Mouse (Mus musculus): ENCODE measurements around the gene Znrf3. TPM values are rescaled to one million over a fixed set of nuclear protein-coding genes. Genes with fewer than 3 reads are reported as not detected.

Znrf3 gene
- polyA plus RNA-seq, 1 experiment from 2014 or later: 13.4 TPM

DNA sequence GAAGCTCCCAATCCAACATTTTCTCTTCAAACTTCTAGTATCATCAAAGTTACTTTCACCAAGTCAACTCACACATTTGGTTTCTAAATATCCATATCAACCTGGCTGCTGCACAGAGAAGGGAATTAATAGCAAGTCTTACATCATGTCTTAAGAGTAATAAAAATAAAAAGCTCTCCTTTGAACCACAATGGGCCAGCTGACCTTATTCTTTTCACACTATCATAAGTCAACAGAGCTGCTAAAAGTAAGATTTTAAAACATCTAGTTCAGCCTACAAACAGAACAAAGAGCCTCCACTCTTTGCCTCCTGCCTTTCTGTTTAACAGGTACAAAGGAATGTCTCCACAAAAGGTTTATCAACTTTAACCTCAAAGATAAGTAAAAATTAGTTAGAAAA lies 7.7 kb downstream of the Znrf3 start:
- ATAC-seq (ENCODE audit: insufficient read depth, low FRiP score, low read depth): peak; percentile 39; the same call in 1 of the 2 replicates
- H3K36me3 ChIP-seq: no peaks in the 10 kb centered on the region
- no peak overlapping the region for H3K27ac ChIP-seq
- no peaks in the 10 kb centered on the region for H3K27me3 ChIP-seq (replicated peaks)
- H3K4me3 ChIP-seq (replicated peaks): no peak overlapping the region
- no peak overlapping the region for H3K9ac ChIP-seq
- H3K4me2 ChIP-seq: no peak overlapping the region
- no peaks in the 10 kb centered on the region for H3K4me1 ChIP-seq
- no peaks in the 10 kb centered on the region for H3K9me3 ChIP-seq

DNA sequence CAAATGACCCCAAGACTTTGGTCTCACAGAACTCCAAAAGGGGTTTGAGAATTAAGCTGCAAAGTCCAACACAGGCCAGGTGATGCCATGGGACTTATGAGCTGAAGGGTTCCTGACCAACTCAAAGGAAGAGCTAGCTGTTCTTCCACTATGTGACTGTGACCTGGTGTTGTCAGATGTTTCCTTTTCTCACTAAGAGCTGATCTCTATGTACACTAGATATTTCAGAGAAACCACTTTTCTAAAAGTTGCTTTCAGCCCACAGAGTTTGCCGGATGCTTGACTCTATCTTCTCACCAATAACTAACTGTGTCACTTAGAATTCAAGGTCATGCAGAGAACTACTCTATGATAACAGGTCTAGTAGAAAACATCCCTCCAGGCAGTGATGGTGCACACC lies 9.2 kb downstream of the Znrf3 start:
- Histone ChIP-seq H3K4me1 (no peaks in the 10 kb centered on the region), H3K4me3 (replicated peaks) (no peak overlapping the region), H3K36me3 (no peaks in the 10 kb centered on the region), H3K9ac (no peak overlapping the region), H3K27ac (no peak overlapping the region), H3K4me2 (no peak overlapping the region), H3K9me3 (no peaks in the 10 kb centered on the region), H3K27me3 (replicated peaks) (no peaks in the 10 kb centered on the region)
- no peak for ATAC-seq (ENCODE audit: insufficient read depth, low FRiP score, low read depth)
- 90% methylated on average over 1 of the region's 1 CpGs for WGBS

DNA sequence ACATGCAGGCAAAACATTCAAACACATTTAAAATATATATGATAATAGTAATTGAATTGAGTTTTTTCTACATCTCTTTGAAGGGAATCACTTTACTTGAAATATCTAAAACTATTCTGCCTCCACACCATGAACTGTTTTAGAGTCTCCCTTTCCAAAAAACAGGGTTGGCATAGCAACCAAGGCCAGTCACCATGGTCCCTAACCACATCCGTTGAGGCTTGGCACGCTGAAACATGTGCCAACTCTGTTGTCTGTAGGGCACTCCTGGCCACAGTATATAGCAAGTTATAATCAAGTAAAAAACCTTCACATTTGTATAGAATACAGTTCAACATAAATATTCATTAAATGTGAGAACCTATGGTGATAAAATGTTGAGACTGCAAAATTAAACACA lies 12.3 kb downstream of the Znrf3 start:
- Histone ChIP-seq H3K4me1 (no peaks in the 10 kb centered on the region), H3K36me3 (no peaks in the 10 kb centered on the region), H3K9me3 (no peaks in the 10 kb centered on the region), H3K27ac (no peak overlapping the region), H3K4me2 (no peak overlapping the region), H3K4me3 (replicated peaks) (no peak overlapping the region), H3K9ac (no peak overlapping the region), H3K27me3 (replicated peaks) (no peaks in the 10 kb centered on the region)
- WGBS: 87% methylated on average over 2 of the region's 2 CpGs
- no peak for ATAC-seq (ENCODE audit: insufficient read depth, low FRiP score, low read depth)

DNA sequence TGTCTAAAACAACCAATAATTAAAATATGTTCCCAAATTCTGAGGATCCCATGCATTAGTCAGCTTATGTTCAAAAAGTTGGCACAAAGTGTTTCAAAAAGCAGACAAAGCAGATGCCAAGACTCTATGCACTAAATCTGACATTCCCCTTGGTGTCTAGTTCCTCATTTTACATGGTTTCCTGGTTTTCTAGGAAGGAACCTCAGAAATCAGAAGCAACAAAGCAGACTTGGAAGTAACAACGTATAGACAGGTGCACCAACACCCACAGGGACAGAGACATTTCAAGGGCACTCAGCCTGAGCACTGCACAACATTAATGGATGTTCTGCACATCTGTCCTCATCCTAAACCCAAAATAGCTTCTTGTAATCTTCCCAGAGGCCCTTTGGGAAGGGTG lies 13.8 kb downstream of the Znrf3 start:
- no peaks in the 10 kb centered on the region for H3K4me1 ChIP-seq
- no peaks in the 10 kb centered on the region for H3K9me3 ChIP-seq
- H3K27me3 ChIP-seq (replicated peaks): no peaks in the 10 kb centered on the region
- H3K27ac ChIP-seq: no peak overlapping the region
- H3K4me3 ChIP-seq (replicated peaks): no peak overlapping the region
- WGBS: 56% methylated on average over 1 of the region's 1 CpGs
- H3K36me3 ChIP-seq: no peaks in the 10 kb centered on the region
- ATAC-seq (ENCODE audit: insufficient read depth, low FRiP score, low read depth): no peak
- H3K4me2 ChIP-seq: no peak overlapping the region
- H3K9ac ChIP-seq: no peak overlapping the region

DNA sequence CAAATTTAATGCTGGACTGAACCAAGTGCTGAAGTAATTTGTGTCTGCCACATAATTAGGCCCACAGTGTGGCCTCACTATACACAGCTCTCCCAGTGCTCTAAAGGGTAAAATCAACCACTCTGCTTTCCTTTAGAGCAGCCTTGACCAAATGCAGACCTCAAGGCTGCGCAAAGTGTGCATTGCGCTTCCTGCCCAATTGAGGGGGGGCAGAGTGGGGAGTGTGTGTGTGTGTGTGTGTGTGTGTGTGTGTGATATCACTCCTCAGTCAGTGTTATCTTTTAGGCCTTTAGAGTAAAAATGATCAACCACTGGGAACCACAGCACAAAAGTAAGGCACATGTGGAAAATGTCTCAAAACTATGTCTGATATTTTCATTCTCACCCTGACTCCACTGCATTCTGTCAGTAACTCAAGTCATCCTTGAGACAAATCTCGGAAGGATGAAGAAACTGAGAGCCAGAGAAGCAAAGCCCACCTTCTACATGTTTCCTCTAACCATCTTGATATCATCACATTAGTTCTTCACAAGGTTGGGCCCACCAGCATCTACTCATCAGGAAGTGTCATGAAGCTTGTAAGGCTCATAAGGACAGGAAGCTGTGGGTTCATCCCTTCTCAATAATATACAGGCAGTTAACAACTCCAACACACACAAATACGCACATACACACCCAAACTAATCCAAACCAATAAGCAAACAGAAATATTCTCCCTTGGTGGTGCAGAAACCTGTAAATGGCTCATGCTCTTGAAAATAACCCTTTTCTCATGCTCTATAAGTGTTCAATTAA lies 15.1 kb downstream of the Znrf3 start:
- Histone ChIP-seq H3K4me3 (replicated peaks) (no peak overlapping the region), H3K4me1 (no peaks in the 10 kb centered on the region), H3K27me3 (replicated peaks) (no peaks in the 10 kb centered on the region), H3K9me3 (no peaks in the 10 kb centered on the region), H3K4me2 (no peak overlapping the region), H3K9ac (no peak overlapping the region), H3K36me3 (no peaks in the 10 kb centered on the region), H3K27ac (no peak overlapping the region)
- ATAC-seq (ENCODE audit: insufficient read depth, low FRiP score, low read depth): no peak
- 72% methylated on average over 4 of the region's 4 CpGs for WGBS

DNA sequence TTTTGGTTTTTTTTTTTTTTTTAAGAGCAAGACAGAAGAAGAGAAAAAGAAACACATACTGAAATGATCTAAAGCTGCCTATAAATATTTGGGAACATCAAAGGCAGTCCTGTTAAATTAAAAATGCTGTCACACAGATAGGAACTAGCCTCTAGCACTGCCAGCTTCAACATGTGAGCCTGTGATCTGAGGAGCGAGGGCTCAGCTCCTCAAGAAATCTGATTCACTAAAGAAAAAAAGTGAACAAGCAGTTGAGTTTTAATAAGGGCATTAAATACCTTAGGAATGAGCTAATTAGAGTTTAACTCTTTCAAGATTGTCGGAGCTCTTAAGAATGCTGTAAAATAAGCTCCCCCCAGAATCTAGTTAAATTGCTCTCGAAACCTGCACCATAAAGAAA lies 17.4 kb downstream of the Znrf3 start:
- H3K9ac ChIP-seq: no peak overlapping the region
- ATAC-seq (ENCODE audit: insufficient read depth, low FRiP score, low read depth): no peak
- H3K9me3 ChIP-seq: no peaks in the 10 kb centered on the region
- H3K4me3 ChIP-seq (replicated peaks): no peak overlapping the region
- no peaks in the 10 kb centered on the region for H3K36me3 ChIP-seq
- no peaks in the 10 kb centered on the region for H3K27me3 ChIP-seq (replicated peaks)
- no peak overlapping the region for H3K27ac ChIP-seq
- no peak overlapping the region for H3K4me2 ChIP-seq
- 0 out of 2 replicates have a peak, but pooled peaks cover 8% of the 10 kb centered on the region for H3K4me1 ChIP-seq
- 76% methylated on average over 3 of the region's 3 CpGs for WGBS

DNA sequence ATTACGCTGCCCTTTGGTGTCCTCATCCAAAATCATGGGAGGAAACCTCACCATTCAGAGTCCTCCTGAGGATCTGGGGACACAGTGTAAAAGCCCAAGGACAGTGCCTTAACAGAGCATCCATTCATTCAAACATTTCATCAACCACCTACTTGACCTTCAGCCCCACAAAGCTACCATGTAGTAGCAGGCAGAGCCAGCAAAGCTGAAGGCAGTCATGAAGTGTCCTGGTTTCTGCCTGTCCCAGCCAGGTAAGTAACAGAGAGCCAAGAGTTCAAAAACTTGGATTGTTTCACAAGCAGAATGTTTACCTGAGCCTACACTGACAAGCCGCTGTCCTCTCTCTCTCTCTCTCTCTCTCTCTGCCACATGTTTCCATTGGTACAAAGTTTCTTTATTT lies 18.3 kb downstream of the Znrf3 start:
- ATAC-seq (ENCODE audit: insufficient read depth, low FRiP score, low read depth): no peak
- Histone ChIP-seq H3K9ac (no peak overlapping the region), H3K4me3 (replicated peaks) (no peak overlapping the region), H3K4me2 (no peak overlapping the region), H3K27me3 (replicated peaks) (no peaks in the 10 kb centered on the region), H3K36me3 (no peaks in the 10 kb centered on the region), H3K9me3 (no peaks in the 10 kb centered on the region), H3K4me1 (0 out of 2 replicates have a peak, but pooled peaks cover 12% of the 10 kb centered on the region), H3K27ac (no peak overlapping the region)
- WGBS: 87% methylated on average over 2 of the region's 2 CpGs

DNA sequence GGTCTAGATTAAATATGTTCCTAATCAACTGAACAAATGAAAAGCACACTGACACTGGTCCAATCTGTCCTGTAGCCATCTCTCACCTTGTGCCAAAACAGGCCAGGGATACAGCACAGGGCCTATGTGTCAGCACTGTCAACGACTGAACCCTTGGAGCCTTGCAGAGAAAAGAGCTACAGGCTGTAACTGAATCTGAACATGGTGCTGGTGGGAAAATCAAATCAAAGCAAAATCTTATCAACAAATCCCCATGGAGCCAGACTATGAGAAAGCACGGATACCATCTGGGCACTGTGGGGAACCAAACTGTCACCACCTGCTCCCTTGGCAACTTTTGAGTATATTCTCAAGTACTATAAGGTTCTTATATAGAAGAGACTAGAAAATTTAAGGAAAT lies 19.5 kb downstream of the Znrf3 start:
- Histone ChIP-seq H3K4me2 (no peak overlapping the region), H3K4me3 (replicated peaks) (no peak overlapping the region), H3K27me3 (replicated peaks) (no peaks in the 10 kb centered on the region), H3K4me1 (0 out of 2 replicates have a peak, but pooled peaks cover 12% of the 10 kb centered on the region), H3K9ac (no peak overlapping the region), H3K27ac (no peak overlapping the region), H3K9me3 (no peaks in the 10 kb centered on the region), H3K36me3 (no peaks in the 10 kb centered on the region)
- WGBS: 56% methylated on average over 2 of the region's 2 CpGs
- ATAC-seq (ENCODE audit: insufficient read depth, low FRiP score, low read depth): no peak

DNA sequence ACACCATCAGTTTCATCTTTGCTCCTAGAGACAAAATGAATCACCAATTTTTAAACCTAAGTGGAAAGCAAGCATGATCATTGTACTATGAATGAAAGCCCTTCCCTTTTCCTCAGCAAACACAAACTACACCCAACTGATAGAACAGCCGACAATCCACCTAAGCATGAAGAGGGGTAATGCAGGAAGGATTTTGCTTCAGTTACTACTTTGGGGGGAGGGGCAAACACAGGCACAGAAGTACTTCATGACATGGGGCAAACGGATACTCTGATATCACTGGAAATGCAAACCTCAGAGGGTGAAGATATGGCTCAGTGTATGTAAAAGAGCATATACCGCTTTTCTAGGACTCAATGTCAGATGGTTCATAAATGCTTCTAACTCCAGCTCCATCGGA lies 20.5 kb downstream of the Znrf3 start:
- H3K27me3 ChIP-seq (replicated peaks): no peaks in the 10 kb centered on the region
- no peak for ATAC-seq (ENCODE audit: insufficient read depth, low FRiP score, low read depth)
- H3K36me3 ChIP-seq: no peaks in the 10 kb centered on the region
- no peak overlapping the region for H3K27ac ChIP-seq
- no peaks in the 10 kb centered on the region for H3K9me3 ChIP-seq
- no peak overlapping the region for H3K4me3 ChIP-seq (replicated peaks)
- 0 out of 2 replicates have a peak, but pooled peaks cover 12% of the 10 kb centered on the region for H3K4me1 ChIP-seq
- WGBS: 67% methylated on average over 4 of the region's 4 CpGs
- H3K9ac ChIP-seq: no peak overlapping the region
- no peak overlapping the region for H3K4me2 ChIP-seq

DNA sequence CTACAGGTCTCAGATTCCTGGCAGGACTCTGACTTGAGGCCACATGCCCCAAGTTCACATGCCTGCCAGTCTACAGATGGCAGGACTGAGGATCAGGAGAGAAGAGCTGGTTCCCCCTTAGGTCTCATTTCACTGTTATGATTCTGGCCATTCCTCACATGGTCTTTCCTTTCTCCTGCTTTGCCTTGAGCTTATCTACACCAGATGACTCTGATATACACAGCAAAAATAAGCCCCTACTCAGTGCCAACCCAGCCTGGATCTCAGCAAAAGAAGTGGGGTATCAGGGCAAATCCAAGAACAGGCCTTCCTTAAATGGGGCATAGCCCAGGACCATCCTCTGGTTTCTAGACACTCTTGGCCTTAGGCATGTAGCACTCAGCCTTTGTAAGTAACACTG lies 21.6 kb downstream of the Znrf3 start:
- Histone ChIP-seq H3K36me3 (no peaks in the 10 kb centered on the region), H3K27me3 (replicated peaks) (no peaks in the 10 kb centered on the region), H3K9me3 (no peaks in the 10 kb centered on the region), H3K27ac (no peak overlapping the region), H3K9ac (no peak overlapping the region), H3K4me1 (0 out of 2 replicates have a peak, but pooled peaks cover 12% of the 10 kb centered on the region), H3K4me3 (replicated peaks) (no peak overlapping the region), H3K4me2 (no peak overlapping the region)
- no peak for ATAC-seq (ENCODE audit: insufficient read depth, low FRiP score, low read depth)

DNA sequence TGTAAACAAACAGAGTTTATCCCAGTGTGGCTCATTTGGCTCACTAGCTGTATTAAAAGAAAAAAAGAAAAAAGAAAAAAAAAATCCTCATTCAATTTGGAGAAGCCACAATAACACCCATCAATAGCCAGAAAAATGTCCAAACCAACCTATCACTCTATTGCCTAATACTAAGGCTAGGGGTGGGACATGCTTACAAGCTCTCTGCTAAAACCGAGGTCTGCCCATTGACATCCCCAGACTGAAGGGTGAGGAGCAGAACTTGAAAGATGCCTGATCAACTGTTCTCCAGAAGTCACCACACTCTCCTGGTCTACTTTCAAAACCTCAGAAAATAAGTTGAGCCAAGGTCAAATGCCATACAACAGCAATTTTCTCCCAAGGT lies 22.4 kb downstream of the Znrf3 start:
- Histone ChIP-seq H3K4me2 (no peak overlapping the region), H3K4me1 (peaks cover 13% of the 10 kb centered on the region; the same call in 1 of the 2 replicates), H3K9ac (no peak overlapping the region), H3K4me3 (replicated peaks) (no peak overlapping the region), H3K9me3 (no peaks in the 10 kb centered on the region), H3K27ac (peak overlapping the region; percentile 42; the same call in 1 of the 2 replicates), H3K27me3 (replicated peaks) (no peaks in the 10 kb centered on the region), H3K36me3 (no peaks in the 10 kb centered on the region)
- no peak for ATAC-seq (ENCODE audit: insufficient read depth, low FRiP score, low read depth)
- WGBS: 43% methylated on average over 1 of the region's 1 CpGs

DNA sequence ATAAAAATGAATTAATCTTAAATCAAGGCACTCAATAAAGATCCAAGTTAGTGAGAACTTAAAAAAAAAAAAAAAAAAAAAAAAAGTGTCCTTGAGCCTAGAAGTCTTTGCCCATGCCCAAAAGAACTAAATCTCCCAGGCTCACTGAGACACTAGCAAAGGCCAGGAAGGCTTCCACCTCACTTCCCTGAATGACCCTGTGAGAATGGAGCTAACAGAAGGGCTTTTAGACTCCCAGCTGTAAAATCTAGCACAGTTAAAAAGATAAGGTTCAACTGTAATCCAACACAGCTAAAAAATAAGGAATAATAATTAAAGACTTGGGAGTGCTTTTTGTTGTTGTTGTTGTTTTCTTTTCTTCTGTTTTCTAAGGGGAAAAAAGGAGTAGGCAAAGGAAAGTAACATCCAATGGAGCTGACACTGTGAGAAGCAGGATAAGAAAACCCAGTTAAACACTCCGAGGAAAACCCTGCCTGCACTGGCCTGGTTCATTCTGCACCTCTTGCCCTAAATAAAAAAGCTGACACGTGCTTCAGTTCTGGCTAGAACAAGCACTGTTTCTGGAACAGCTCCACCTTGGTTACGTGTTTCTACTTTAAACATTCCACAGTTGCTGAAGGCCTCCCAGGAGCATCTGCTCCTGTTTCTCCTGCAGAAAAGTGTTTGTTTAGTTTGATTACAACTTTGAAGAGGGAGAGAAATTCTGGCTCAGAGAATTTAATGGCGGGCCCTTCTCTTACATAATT lies 23.0 kb downstream of the Znrf3 start:
- H3K27ac ChIP-seq: peak overlapping the region; percentile 42; the same call in 1 of the 2 replicates
- ATAC-seq (ENCODE audit: insufficient read depth, low FRiP score, low read depth): no peak
- H3K4me2 ChIP-seq: peak overlapping the region; percentile 11; the same call in 1 of the 2 replicates
- H3K27me3 ChIP-seq (replicated peaks): no peaks in the 10 kb centered on the region
- H3K4me3 ChIP-seq (replicated peaks): no peak overlapping the region
- peaks cover 18% of the 10 kb centered on the region; the same call in 1 of the 2 replicates for H3K4me1 ChIP-seq
- no peaks in the 10 kb centered on the region for H3K36me3 ChIP-seq
- H3K9me3 ChIP-seq: no peaks in the 10 kb centered on the region
- WGBS: 10% methylated on average over 4 of the region's 4 CpGs
- H3K9ac ChIP-seq: no peak overlapping the region
